Mouse (Mus musculus): ENCODE measurements around the gene Parp3. TPM values are rescaled to one million over a fixed set of nuclear protein-coding genes. Genes with fewer than 3 reads are reported as not detected.

Gene Parp3
- polyA plus RNA-seq, 1 experiment from 2014 or later, result 21.5 TPM

DNA sequence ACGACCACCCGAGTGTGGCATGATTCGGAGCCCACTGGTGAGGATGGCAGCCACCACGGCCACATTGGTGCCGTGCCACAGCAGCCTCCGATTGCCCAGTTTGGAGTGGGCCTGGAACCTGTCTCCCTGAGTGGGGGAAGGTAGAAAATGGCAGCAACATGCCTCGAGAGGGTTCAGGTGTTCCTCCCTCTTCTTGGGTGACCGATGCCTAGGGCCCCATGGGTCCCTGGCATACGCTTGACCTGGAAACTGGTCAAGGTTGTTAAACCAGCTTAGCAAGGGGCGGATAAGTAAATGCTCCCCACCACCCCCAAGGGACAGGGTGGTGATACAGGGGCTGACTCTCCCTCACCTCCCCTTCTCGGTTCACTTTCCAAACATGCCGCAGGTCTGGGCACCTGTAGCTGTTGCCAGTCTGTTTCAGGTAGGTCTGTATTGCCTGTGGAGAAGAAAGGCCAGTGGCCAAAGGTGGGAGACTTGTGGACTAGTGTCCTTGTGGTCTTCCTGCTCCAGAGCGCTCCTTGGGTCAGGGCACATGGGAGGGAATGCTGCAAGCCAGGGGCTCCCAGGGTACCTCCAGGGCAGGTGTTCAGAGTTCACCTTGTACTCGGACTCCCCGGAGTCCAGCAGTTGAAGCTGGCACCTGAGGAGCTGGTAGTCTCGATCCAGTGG lies 3.5 kb downstream of the Parp3 start:
- no peak for ATAC-seq
- Histone ChIP-seq H3K36me3 (ENCODE audit: insufficient read depth, low read length) (no peaks in the 10 kb centered on the region), H3K4me3 (ENCODE audit: low read depth, low read length) (no peak overlapping the region), H3K27ac (ENCODE audit: low read length) (no peak overlapping the region), H3K4me2 (replicated peaks; ENCODE audit: low read depth, low read length) (no peak overlapping the region), H3K9ac (replicated peaks; ENCODE audit: low read depth) (no peak overlapping the region), H3K9me3 (ENCODE audit: low read length) (no peaks in the 10 kb centered on the region), H3K27me3 (replicated peaks; ENCODE audit: insufficient read depth, low read length) (no peaks in the 10 kb centered on the region), H3K4me1 (ENCODE audit: insufficient read depth, low read depth, low read length) (peaks cover 28% of the 10 kb centered on the region)
- no peak for DNase-seq (ENCODE audit: low spot score)
- TF ChIP-seq EP300 (IDR thresholded peaks at IDR 0.05) (no peak), CTCF (IDR thresholded peaks at IDR 0.05) (no peak)
- WGBS, result 82% methylated on average over 16 of the region's 16 CpGs

DNA sequence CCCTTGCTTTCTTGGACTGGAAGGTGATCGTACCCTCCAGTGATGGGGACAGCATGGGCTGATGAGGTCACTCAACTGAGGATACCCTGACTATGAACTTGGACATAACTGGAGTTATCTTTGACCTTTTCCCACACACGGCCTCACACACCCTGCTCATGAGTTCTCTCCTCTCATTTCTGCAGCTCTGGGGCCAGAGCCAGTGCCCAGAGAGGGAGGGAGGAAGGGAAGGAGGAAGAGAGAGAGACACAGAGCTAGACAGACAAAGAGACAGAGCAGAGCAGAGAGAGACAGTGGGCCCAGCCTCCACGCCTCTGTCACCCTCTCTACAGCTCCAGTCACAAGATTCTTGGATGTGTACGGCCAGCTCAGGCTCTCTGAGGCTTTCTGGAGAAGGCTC lies 4.4 kb downstream of the Parp3 start:
- peaks cover 20% of the 10 kb centered on the region for H3K4me1 ChIP-seq (ENCODE audit: insufficient read depth, low read depth, low read length)
- H3K9ac ChIP-seq (replicated peaks; ENCODE audit: low read depth), result no peak overlapping the region
- TF ChIP-seq EP300 (IDR thresholded peaks at IDR 0.05), result no peak
- no peak for TF ChIP-seq CTCF (IDR thresholded peaks at IDR 0.05)
- no peak overlapping the region for H3K4me2 ChIP-seq (replicated peaks; ENCODE audit: low read depth, low read length)
- no peak for DNase-seq (ENCODE audit: low spot score)
- ATAC-seq, result no peak
- H3K27ac ChIP-seq (ENCODE audit: low read length), result peak overlapping the region; percentile 54; the same call in 1 of the 2 replicates
- 61% methylated on average over 4 of the region's 4 CpGs for WGBS
- H3K9me3 ChIP-seq (ENCODE audit: low read length), result no peaks in the 10 kb centered on the region
- H3K27me3 ChIP-seq (replicated peaks; ENCODE audit: insufficient read depth, low read length), result no peaks in the 10 kb centered on the region
- no peak overlapping the region for H3K4me3 ChIP-seq (ENCODE audit: low read depth, low read length)
- no peaks in the 10 kb centered on the region for H3K36me3 ChIP-seq (ENCODE audit: insufficient read depth, low read length)

DNA sequence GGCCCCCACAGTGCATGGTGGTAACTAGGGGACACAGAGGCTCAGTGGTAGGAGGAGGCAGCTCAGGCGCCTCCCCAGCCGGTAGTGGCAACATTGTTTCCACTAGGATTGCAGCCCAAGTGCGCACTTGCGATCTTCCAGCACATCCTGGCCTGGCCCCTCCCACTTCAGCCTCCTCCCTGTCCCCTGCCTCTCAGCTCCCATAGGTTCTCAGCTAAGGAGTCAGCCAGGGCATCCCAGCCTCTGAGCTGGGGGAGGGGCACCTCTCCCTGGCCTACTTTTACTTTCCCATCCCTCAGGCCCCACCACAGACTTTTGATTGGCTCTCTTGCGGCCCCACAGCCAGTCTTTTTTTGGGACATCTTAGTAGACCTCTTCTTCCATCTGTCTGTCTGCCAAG lies 4.9 kb downstream of the Parp3 start:
- 8% methylated on average over 5 of the region's 5 CpGs for WGBS
- DNase-seq (ENCODE audit: low spot score), result peak; percentile 80
- TF ChIP-seq CTCF (IDR thresholded peaks at IDR 0.05), result peak; percentile 9; the same call in 1 of the 2 replicates
- no peak for TF ChIP-seq EP300 (IDR thresholded peaks at IDR 0.05)
- Histone ChIP-seq H3K27ac (ENCODE audit: low read length) (peak overlapping the region; percentile 54; the same call in 1 of the 2 replicates), H3K27me3 (replicated peaks; ENCODE audit: insufficient read depth, low read length) (no peaks in the 10 kb centered on the region), H3K4me2 (replicated peaks; ENCODE audit: low read depth, low read length) (no peak overlapping the region), H3K36me3 (ENCODE audit: insufficient read depth, low read length) (no peaks in the 10 kb centered on the region), H3K9me3 (ENCODE audit: low read length) (no peaks in the 10 kb centered on the region), H3K4me3 (ENCODE audit: low read depth, low read length) (no peak overlapping the region), H3K9ac (replicated peaks; ENCODE audit: low read depth) (no peak overlapping the region), H3K4me1 (ENCODE audit: insufficient read depth, low read depth, low read length) (peaks cover 19% of the 10 kb centered on the region)
- peak; percentile 18 for ATAC-seq

DNA sequence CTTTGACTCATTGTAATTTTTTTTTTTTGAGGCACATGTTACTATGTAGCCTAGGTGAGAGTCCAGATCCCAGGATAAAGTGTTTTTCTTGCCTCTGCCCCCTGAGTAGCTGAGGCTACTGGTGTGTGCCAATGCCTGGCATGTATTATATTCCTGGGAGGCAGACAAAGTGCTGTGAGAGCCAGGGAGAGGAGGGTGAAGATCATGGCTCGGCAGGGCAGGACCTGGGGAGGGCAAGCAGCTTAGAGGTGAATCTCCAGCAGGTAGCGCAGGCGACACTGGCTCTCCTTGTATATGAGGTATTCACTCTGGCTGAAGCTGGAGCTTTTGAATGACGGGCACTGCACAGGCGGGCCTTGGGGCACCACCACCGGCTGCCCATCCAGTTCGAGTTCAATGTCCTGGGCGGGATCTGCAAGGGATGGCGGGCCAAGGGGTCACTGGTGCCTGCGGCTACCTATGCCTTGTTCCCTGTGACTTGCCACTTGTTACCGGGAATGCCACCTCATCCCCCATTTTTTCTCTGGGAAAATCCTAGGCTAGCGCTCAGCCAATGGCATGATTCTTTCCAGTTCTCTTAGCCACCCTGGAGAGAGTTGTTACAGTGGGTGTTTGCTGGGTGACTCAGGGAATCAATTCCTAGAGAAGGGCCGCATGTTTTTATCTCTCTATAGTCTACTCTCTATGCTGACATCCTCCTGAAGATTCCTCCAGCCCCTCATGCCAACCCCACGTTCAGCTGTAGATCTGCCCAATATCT lies 5.6 kb downstream of the Parp3 start:
- Histone ChIP-seq H3K36me3 (ENCODE audit: insufficient read depth, low read length) (no peaks in the 10 kb centered on the region), H3K27ac (ENCODE audit: low read length) (no peak overlapping the region), H3K4me2 (replicated peaks; ENCODE audit: low read depth, low read length) (no peak overlapping the region), H3K4me3 (ENCODE audit: low read depth, low read length) (no peak overlapping the region), H3K9me3 (ENCODE audit: low read length) (no peaks in the 10 kb centered on the region), H3K9ac (replicated peaks; ENCODE audit: low read depth) (no peak overlapping the region), H3K4me1 (ENCODE audit: insufficient read depth, low read depth, low read length) (peaks cover 19% of the 10 kb centered on the region), H3K27me3 (replicated peaks; ENCODE audit: insufficient read depth, low read length) (no peaks in the 10 kb centered on the region)
- ATAC-seq (no peak), DNase-seq (ENCODE audit: low spot score) (no peak)
- no peak for TF ChIP-seq CTCF (IDR thresholded peaks at IDR 0.05)
- WGBS, result 70% methylated on average over 14 of the region's 14 CpGs

DNA sequence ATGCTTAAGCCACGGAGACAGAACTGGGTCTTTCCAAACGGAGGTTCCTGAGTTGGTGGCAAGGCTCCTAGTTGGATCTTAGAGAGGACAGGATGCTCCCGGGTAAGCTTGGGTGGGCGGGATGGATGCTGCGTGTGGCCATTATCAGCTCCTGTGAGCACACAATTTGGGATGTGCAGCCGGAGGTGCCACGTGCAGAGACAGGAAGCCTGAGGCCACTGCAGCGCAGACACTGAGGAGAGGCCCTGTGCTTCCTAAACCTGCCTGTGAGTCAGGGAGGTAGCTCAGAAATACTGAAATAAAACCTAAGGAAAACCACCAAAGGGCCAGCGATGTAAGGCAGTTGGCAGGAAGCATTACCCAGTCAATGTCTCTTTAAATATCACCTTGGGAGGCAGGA lies 7.0 kb downstream of the Parp3 start:
- WGBS, result 60% methylated on average over 9 of the region's 9 CpGs
- peaks cover 10% of the 10 kb centered on the region for H3K4me1 ChIP-seq (ENCODE audit: insufficient read depth, low read depth, low read length)
- no peaks in the 10 kb centered on the region for H3K36me3 ChIP-seq (ENCODE audit: insufficient read depth, low read length)
- H3K9ac ChIP-seq (replicated peaks; ENCODE audit: low read depth), result no peak overlapping the region
- no peak overlapping the region for H3K27ac ChIP-seq (ENCODE audit: low read length)
- H3K9me3 ChIP-seq (ENCODE audit: low read length), result no peaks in the 10 kb centered on the region
- 0 out of 2 replicates have a peak, but pooled peaks cover 2% of the 10 kb centered on the region for H3K27me3 ChIP-seq (replicated peaks; ENCODE audit: insufficient read depth, low read length)
- H3K4me2 ChIP-seq (replicated peaks; ENCODE audit: low read depth, low read length), result no peak overlapping the region
- ATAC-seq (no peak), DNase-seq (ENCODE audit: low spot score) (no peak)
- H3K4me3 ChIP-seq (ENCODE audit: low read depth, low read length), result no peak overlapping the region
- TF ChIP-seq CTCF (IDR thresholded peaks at IDR 0.05) (no peak), EP300 (IDR thresholded peaks at IDR 0.05) (no peak)

DNA sequence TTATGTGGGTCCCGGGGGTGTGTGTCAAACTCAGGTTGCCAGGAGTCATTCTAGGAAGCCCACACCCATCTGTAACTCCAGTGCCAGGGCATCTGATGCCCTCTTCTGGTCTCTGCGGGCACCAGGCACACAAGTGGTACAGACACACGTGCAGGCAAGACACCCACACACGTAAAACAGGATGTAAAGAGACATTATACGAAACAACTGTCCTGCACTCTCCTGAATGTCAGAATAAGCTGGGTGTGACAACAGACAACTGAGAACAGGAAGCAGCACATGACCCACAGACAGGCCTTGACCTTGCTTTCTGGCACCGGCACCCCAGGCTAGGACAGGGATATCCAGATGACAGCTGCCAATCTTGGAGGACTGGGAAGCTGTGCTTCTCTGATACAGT lies 7.4 kb downstream of the Parp3 start:
- no peak overlapping the region for H3K9ac ChIP-seq (replicated peaks; ENCODE audit: low read depth)
- no peak overlapping the region for H3K4me2 ChIP-seq (replicated peaks; ENCODE audit: low read depth, low read length)
- H3K4me1 ChIP-seq (ENCODE audit: insufficient read depth, low read depth, low read length), result peaks cover 9% of the 10 kb centered on the region
- DNase-seq (ENCODE audit: low spot score) (no peak), ATAC-seq (no peak)
- 57% methylated on average over 6 of the region's 6 CpGs for WGBS
- no peaks in the 10 kb centered on the region for H3K9me3 ChIP-seq (ENCODE audit: low read length)
- H3K27ac ChIP-seq (ENCODE audit: low read length), result no peak overlapping the region
- H3K27me3 ChIP-seq (replicated peaks; ENCODE audit: insufficient read depth, low read length), result 0 out of 2 replicates have a peak, but pooled peaks cover 5% of the 10 kb centered on the region
- no peaks in the 10 kb centered on the region for H3K36me3 ChIP-seq (ENCODE audit: insufficient read depth, low read length)
- TF ChIP-seq EP300 (IDR thresholded peaks at IDR 0.05) (no peak), CTCF (IDR thresholded peaks at IDR 0.05) (peak; percentile 26)
- no peak overlapping the region for H3K4me3 ChIP-seq (ENCODE audit: low read depth, low read length)

All from lung, postnatal 0 days (tissue).